Mouse (Mus musculus): Measurements from ENCODE around the gene Rex1bd.

- TF ChIP-seq CTCF (IDR thresholded peaks at IDR 0.05; ENCODE audit: extremely low read depth, insufficient read depth, insufficient read length, insufficient replicate concordance) = no peak
- TF ChIP-seq POLR2A (IDR thresholded peaks at IDR 0.05; ENCODE audit: low read depth, low read length) = no peak
Measured at GRCm38 (mm10) chr8:70553740-70554139, 47.2 kb upstream of the Rex1bd start.
